Mouse (Mus musculus) bone marrow, adult 2 months (tissue): ENCODE data around the gene Fam72a.
"Not testable (repeated sequence)": the region's sequence is repeated elsewhere in the genome, so short reads cannot be mapped to it uniquely, and the experiment has no call there.

Source experiments
- CTCF ChIP-seq: fragments of 200-500 bp; IDR thresholded peaks from 2 replicates; pipeline ENCODE4 v1.5.1; 2011; ENCODE audit warnings: low read length, control low read depth; ENCODE audit not compliant: control insufficient read depth, insufficient read depth
- POLR2A ChIP-seq: fragments of 200-500 bp; IDR thresholded peaks from 2 replicates; pipeline ENCODE4 v1.6.1; 2011; ENCODE audit warnings: low read depth, mild to moderate bottlenecking, control low read depth, low read length, borderline replicate concordance; ENCODE audit not compliant: control insufficient read depth

GRCm38 (mm10) chr1:131566056-131566455 lies 38.4 kb downstream of the Fam72a start:
- TF ChIP-seq POLR2A, CTCF: not testable (repeated sequence)
